Mouse (Mus musculus) large intestine, adult 2 months (tissue): ENCODE results near the gene Il20ra. TPM values are rescaled to one million over a fixed set of nuclear protein-coding genes. Genes with fewer than 3 reads are reported as not detected.
"Not testable (repeated sequence)": the region's sequence is repeated elsewhere in the genome, so short reads cannot be mapped to it uniquely, and the experiment has no call there.

Experiments used
- DNase-seq: peaks from one replicate; pipeline ENCODE4 v3.0.0-alpha.2; 2012; ENCODE audit warnings: low read depth, low spot score
- WGBS: fragments of 180-500 bp; shearing (Covaris S2); methylation state at CpG from one replicate; pipeline ENCODE4 v1.1.7; 2018; 5-methylcytosine and 5-hydroxymethylcytosine counted together
- polyA plus RNA-seq: library from polyadenylated mRNA; depleted of rRNA; stranded (reverse); fragments of >200 nt; gene quantifications from 2 replicates; pipeline ENCODE4 v1.2.3, GENCODE M21; 2012; rRNA removed

Gene Il20ra
- polyA plus RNA-seq: not detected in 2 replicates

DNA sequence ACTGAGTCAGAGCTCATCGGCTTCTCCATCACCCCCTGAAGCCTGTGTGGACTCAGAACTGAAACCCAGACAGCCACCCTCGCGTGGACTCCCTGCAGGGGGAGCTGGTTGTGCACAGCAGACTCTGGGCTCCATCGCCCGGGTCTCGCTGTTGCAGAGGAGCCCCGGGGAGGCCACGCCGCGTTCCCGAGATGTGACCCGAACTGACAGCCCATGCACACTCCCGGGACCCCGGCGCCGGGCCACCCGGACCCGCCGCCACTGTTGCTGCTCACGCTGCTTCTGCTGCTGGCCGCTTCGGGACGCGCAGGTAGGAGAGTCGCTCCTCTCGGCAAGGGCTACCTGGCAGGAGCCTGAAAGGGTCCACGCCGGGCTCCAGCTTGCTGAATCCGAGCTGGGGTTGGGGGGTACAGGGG lies at the start of gene Il20ra:
TSS of gene Il20ra (plus strand) at position 150 of the 416 bp plus-strand sequence.
- no peak for DNase-seq
- under 1% methylated on average over 29 of the region's 29 CpGs for WGBS

DNA sequence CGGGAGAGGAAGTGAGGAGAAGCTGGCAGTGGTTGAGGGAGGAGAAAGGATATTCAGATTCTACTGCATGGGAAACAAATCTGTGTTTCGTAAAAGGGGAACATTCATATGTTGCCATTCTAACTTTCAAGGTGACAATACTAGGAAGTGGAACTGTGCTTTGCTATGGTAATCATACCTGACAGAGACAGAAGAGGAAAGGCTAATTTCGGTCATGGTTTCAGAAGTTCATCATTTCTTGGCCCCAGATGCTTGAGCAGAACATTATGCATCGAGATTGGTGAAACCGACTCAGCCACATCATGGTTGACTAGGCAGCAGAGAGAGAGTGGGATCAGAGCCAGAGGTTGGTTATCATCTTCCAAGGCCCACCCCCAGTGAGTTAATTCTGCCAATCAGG lies 43.4 kb upstream of the Il20ra start:
- 86% methylated on average over 5 of the region's 5 CpGs for WGBS
- no peak for DNase-seq

- no peak for DNase-seq
Measured at GRCm38 (mm10) chr10:19672015-19672414, 40.4 kb upstream of the Il20ra start.

DNA sequence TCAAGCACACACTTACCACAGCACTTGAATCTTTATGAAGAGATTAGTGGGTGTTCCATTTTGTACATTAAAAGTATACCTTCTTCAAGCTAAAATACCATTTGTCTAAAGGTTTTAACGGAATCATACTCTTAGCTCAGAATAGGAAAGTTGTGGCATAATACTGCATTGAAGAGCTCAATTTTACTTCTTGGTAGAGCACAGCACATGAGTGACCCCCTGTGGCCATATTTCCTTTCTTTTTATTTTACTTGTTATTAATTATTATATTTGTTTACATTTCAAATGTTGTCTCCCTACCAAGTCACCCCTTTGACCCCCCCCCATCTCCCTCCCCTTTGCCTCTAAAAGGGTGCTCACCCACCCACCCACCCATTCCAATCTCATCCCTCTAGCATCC lies 39.2 kb upstream of the Il20ra start:
- DNase-seq: no peak
- 83% methylated on average over 1 of the region's 1 CpGs for WGBS

DNA sequence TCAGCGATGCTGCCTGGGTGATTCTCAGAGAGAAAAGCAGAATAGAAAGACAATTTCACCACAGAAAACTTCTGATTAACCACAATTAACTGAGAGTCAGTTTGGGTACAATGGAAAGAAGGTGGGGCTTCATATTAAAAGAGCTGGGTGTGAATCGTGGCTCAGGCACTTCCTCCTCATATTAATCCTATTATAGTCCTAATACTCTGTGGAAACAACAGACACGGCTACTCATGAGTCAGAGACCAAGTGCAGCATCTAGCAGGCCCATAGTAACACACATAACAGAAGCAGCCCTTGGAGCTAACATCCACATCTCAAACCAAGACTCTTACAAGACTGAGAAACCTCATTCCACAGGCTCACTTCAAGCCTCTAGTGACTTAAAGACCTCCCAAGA lies 24.7 kb upstream of the Il20ra start:
- no peak for DNase-seq
- WGBS: 63% methylated on average over 3 of the region's 3 CpGs

GRCm38 (mm10) chr10:19691287-19691686 lies 21.1 kb upstream of the Il20ra start:
- 65% methylated on average over 3 of the region's 3 CpGs for WGBS

GRCm38 (mm10) chr10:19691771-19692170 lies 20.6 kb upstream of the Il20ra start:
- no peak for DNase-seq
- 54% methylated on average over 13 of the region's 13 CpGs for WGBS

More at GRCm38 (mm10) chr10:19691287-19691686, 21.1 kb upstream of the Il20ra start:
- no peak for DNase-seq

DNA sequence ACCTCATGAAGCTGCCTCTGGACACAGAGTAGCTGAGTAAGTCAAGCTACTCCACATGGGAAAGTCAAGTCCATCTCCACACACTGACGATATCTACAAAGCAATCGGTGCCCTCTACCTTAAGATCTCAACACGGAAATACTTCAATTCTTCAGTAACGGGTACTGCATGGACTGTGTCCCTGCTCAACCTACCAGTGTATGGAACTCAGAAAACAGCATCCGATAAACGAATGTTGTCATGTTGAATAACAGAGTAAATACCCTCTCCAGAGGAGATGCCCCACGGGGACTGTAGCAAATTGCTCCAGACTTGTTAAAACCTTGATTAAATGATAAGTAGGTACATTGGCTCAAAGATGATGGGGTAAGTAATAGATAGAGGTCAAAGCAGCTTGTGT lies 20.0 kb upstream of the Il20ra start:
- WGBS: 78% methylated on average over 7 of the region's 7 CpGs
- DNase-seq: no peak

DNA sequence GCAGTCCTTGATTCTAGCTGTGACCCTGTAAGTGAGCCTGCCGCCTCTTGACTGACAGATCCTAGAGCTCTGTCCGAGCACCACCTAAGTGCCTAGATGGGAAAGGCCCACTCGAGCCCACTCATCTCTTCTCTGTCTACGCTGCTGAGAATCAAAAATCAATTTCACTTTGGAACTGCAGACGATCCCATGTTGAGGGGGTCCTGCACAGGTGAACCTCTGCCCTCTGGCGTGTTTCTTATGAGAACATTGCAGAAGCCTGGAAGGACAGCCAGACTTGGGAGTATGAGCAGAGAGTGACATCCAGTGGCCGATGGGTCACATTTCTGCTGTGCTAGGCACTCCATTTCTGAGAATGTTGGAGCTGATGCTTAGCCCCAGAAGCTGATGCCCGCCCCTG lies 19.4 kb upstream of the Il20ra start:
- DNase-seq: peak; percentile 38
- WGBS: 38% methylated on average over 8 of the region's 8 CpGs

DNA sequence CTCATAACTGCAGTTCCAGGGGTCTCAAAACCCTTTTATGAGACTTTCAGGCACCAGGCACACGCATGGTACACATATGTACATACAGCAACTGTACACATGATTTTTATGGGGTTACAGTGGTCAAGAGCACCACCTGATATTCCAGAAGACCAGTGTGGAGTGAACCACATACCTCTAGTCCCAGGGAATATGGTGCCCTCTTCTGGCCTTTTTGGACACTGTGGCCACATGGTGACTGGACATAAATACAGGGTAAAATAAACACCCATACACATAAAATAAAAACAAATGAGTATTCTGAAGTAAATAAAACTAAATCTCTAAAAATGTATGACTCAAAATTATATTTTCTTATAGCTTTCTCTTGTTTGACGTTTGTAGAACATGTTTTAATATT lies 18.7 kb upstream of the Il20ra start:
- 63% methylated on average over 2 of the region's 2 CpGs for WGBS

GRCm38 (mm10) chr10:19699331-19699730 lies 13.0 kb upstream of the Il20ra start:
- DNase-seq: no peak
- 38% methylated on average over 1 of the region's 1 CpGs for WGBS

More for the DNA sequence above, 18.7 kb upstream of the Il20ra start:
- no peak for DNase-seq

DNA sequence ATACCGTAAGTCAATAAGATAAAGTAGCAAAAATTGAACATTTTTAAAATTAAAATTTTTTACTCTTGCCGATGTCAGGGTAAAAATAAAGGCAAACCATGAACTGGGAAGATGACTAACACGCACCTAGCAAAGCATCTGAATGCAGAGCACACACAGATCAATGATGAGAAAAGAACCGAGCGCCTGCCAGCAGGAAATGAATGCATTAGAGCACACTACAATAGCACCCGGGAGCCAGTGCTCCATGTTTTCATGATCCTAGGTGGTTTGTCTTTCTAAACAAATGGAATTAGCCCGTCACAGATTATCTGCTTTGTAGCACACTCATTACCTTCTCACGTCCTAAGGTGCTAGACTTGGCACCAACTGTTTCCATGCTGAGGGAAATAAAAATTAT lies 7.9 kb upstream of the Il20ra start:
- 63% methylated on average over 8 of the region's 8 CpGs for WGBS
- DNase-seq: no peak

GRCm38 (mm10) chr10:19707768-19708167 lies 4.6 kb upstream of the Il20ra start:
- DNase-seq: no peak
- WGBS: 78% methylated on average over 12 of the region's 12 CpGs

DNA sequence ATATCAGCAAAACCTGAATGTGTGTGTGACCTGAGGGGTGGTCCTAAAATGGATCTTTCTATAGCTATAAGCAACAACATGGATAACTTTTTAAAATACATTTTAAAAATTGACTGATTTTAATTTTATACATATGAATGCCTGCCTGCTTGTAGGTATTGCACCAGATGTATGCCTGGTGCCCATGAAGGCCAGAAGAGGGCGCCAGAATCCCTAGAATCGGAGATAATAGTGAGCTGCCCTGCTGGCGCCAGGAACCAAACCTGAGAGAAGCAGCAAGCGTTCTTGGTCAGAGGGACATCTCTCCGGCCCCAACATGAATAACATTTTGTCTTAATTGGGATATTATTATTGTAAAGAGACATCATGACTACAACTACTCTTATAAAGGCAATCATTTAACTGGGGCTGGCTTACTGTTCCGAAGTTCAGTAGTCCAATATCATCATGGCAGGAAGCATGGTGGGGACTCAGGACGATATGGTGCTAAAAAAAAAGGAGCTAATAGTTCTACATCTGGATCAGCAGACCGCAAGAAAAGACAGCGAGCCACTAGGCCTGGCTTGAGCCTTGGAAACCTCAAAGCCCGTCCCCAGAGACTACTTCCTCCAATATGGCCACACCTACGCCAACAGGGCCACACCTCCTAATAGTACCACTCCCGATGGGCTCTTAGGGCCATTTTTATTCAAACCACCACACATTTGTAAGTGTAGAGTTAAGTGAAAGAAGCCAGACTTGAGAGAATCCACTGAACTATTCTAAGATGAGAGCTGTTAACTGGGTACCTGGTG lies 3.9 kb upstream of the Il20ra start:
- no peak for DNase-seq
- 66% methylated on average over 12 of the region's 12 CpGs for WGBS

GRCm38 (mm10) chr10:19711020-19711419 lies 1.4 kb upstream of the Il20ra start:
- no peak for DNase-seq
- WGBS: 82% methylated on average over 3 of the region's 3 CpGs

- 51% methylated on average over 7 of the region's 7 CpGs for WGBS
- no peak for DNase-seq
Measured at GRCm38 (mm10) chr10:19711551-19712171, 709 bp upstream of the Il20ra start.

DNA sequence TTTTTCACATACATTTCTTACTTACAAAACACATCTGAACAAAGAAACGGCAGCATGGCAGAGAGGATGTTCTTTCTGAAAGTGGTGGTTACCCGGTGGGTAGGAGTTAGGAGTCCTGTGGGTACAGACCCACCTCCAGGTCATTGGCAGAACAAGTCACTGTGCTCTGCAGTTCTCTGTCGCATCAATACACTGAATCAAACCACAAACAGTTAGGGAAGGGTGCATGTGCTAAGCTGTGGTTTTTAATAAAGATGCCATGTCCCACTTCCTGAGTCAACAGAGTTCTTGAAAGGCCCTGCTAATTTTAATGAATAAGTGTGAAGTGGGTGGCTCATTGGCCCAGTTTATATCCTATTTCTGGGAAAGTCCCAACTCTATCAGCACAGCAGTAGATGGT lies 6.3 kb downstream of the Il20ra start:
- whole genome bisulfite sequencing: 81% methylated on average over 3 of the region's 3 CpGs
- no peak for DNase-seq

DNA sequence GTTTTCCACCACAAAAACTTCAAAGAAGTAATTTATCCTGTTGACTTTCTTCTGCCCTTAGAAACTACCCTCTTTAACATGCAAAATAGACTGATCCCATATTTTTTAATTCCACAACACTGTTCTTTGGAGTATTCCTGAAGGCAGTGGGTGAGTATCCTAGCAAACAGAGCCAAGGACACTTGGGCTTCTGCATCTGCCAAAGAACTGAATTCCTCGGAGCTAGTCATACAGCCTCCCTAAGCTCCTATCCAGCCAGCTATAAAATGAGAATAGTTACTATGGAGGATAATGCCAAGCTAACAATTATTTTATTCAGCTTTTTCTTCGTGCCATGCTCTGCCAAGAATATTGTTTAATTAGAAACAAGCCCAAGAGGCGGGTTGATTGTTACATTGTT lies 9.9 kb downstream of the Il20ra start:
- WGBS: 49% methylated on average over 3 of the region's 3 CpGs
- DNase-seq: no peak

- 83% methylated on average over 11 of the region's 11 CpGs for WGBS
- DNase-seq: no peak
Measured at GRCm38 (mm10) chr10:19724158-19724832, 11.9 kb downstream of the Il20ra start.

DNA sequence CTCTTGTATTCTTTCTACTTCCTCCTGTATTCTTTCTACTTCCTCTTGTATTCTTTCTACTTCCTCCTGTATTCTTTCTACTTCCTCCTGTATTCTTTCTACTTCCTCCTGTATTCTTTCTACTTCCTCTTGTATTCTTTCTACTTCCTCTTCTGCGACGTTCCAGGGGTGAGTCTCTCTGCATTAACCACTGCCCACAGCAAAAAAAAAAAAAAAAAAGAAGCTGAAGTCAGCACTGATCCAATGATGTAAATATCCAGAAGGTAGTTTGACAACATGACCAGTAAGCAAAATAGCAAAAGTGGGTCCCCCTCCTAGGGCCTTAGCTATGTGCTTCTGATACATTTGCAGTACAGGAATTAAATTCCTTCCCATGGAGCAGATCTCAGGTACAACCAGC lies 26.1 kb downstream of the Il20ra start:
- WGBS: 74% methylated on average over 2 of the region's 2 CpGs

DNA sequence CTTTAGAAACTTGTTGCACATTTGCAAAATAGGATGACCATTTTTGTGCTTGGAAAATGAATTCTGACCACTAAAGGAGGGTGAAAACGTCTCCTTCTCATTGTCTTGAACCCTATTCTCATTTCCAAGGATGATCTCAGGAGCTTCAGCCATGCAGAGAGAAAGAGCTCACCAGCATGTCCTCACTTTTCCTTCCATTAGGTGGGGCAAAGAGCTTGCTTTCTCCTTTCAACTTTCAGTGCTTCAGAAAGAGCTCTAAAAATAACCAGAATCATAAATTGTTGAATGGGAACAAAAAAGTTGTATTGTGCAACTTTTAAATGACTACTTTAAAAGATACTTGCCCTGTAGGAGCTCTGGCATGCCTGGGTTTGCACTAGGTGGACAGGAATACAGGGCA lies 33.3 kb downstream of the Il20ra start:
- WGBS: 33% methylated on average over 1 of the region's 1 CpGs
- no peak for DNase-seq

More for the DNA sequence above, 26.1 kb downstream of the Il20ra start:
- not testable (repeated sequence) for DNase-seq
